Mouse (Mus musculus): ENCODE results near the gene Olfr1246. TPM values are rescaled to one million over a fixed set of nuclear protein-coding genes. Genes with fewer than 3 reads are reported as not detected.

Gene Olfr1246
- polyA plus RNA-seq (2012; rRNA removed): not detected in 2 replicates

DNA sequence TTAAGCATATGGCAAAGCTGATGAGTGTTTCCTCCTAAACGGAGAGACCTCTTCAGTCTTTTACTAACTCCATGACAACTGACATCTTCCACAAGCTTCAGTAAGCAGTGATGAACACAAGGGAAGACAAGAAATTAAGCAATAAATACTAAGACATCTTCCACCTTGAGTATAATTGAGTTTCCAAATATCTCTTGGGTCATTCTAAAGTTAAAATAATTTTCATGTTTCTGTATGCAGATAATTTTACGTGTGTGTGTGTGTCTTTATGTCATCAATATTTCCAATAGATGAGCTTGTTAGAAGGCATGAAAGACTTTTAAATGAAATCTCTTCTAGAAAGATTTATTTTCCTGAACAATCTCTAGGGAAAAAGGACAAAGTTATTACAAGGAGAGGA lies at the start of gene Olfr1246:
Olfr1246 (minus strand) TSS at position 101 of the 400 bp plus-strand sequence.

GRCm38 (mm10) chr2:89634883-89635282 lies 41.9 kb upstream of the Olfr1246 start, which contains the start of gene Olfr1249:
Gene Olfr1249, minus strand, starts transcription at chr2:89634983.

GRCm38 (mm10) chr2:89618145-89618544 lies 25.2 kb upstream of the Olfr1246 start, which contains the start of gene Olfr1248:
Gene Olfr1248, minus strand, starts transcription at chr2:89618245.

GRCm38 (mm10) chr2:89614030-89614429 lies 21.1 kb upstream of the Olfr1246 start, which contains the start of gene Olfr1247:
Gene Olfr1247, minus strand, starts transcription at chr2:89614130.

GRCm38 (mm10) chr2:89578347-89578746 lies 14.6 kb downstream of the Olfr1246 start, which contains the start of gene Olfr1245:
Gene Olfr1245, minus strand, starts transcription at chr2:89578447.

Other genes starting within 250 kb of the Olfr1246 start
- not detected in 2 replicates for gene Olfr1234, start 228.3 kb downstream of the Olfr1246 start, polyA plus RNA-seq (2012; rRNA removed)
- not detected in 2 replicates for gene Olfr1238, start 183.5 kb downstream of the Olfr1246 start, polyA plus RNA-seq (2012; rRNA removed)
- not detected in 2 replicates for gene Olfr1239, start 172.8 kb downstream of the Olfr1246 start, polyA plus RNA-seq (2012; rRNA removed)
- not detected in 2 replicates for gene Olfr1240, start 150.2 kb downstream of the Olfr1246 start, polyA plus RNA-seq (2012; rRNA removed)
- gene Olfr1241, start 106.0 kb downstream of the Olfr1246 start, polyA plus RNA-seq (2012; rRNA removed): not detected in 2 replicates
- gene Olfr1242, start 94.8 kb downstream of the Olfr1246 start, polyA plus RNA-seq (2012; rRNA removed): not detected in 2 replicates
- gene Olfr1243, start 61.7 kb downstream of the Olfr1246 start, polyA plus RNA-seq (2012; rRNA removed): not detected in 2 replicates
- gene Olfr1245, start 14.7 kb downstream of the Olfr1246 start, polyA plus RNA-seq (2012; rRNA removed): not detected in 2 replicates
- gene Olfr1247, start 21.0 kb upstream of the Olfr1246 start, polyA plus RNA-seq (2012; rRNA removed): not detected in 2 replicates
- not detected in 2 replicates for gene Olfr1248, start 25.1 kb upstream of the Olfr1246 start, polyA plus RNA-seq (2012; rRNA removed)
- not detected in 2 replicates for gene Olfr1249, start 41.8 kb upstream of the Olfr1246 start, polyA plus RNA-seq (2012; rRNA removed)
- not detected in 2 replicates for gene Olfr1250, start 68.3 kb upstream of the Olfr1246 start, polyA plus RNA-seq (2012; rRNA removed)
- not detected in 2 replicates for gene Olfr1251, start 78.8 kb upstream of the Olfr1246 start, polyA plus RNA-seq (2012; rRNA removed)
- gene Olfr1252, start 131.9 kb upstream of the Olfr1246 start, polyA plus RNA-seq (2012; rRNA removed): not detected in 2 replicates
- gene Olfr1253, start 163.9 kb upstream of the Olfr1246 start, polyA plus RNA-seq (2012; rRNA removed): not detected in 2 replicates
- not detected in 2 replicates for gene Olfr1254, start 200.5 kb upstream of the Olfr1246 start, polyA plus RNA-seq (2012; rRNA removed)
- not detected in 2 replicates for gene Olfr1255, start 218.9 kb upstream of the Olfr1246 start, polyA plus RNA-seq (2012; rRNA removed)
- not detected in 2 replicates for gene Olfr1256, start 248.4 kb upstream of the Olfr1246 start, polyA plus RNA-seq (2012; rRNA removed)